Mouse (Mus musculus) embryonic facial prominence, embryonic 11.5 days (tissue): ENCODE data around the gene Srsf6. TPM values are rescaled to one million over a fixed set of nuclear protein-coding genes. Genes with fewer than 3 reads are reported as not detected.

Experiments
- ATAC-seq: fragments of 200-750 bp; cut with Nextera tagmentation; replicated peaks from 2 replicates; pipeline ENCODE4 v1.8.0; 2017; ENCODE audit warnings: low read depth; ENCODE audit not compliant: insufficient number of reproducible peaks, low FRiP score, low TSS enrichment
- DNase-seq: peaks from one replicate; pipeline ENCODE4 v3.0.0-alpha.2; 2015; ENCODE audit warnings: low spot score
- H3K27ac ChIP-seq: fragments of 300-500 bp; sonication (generic); replicated peaks from 2 replicates; pipeline ENCODE4 v1.5.1; 2014; ENCODE audit warnings: mild to moderate bottlenecking, low read depth, low read length, control low read depth
- H3K27me3 ChIP-seq: fragments of 300-500 bp; sonication (generic); 2 replicates; pipeline ENCODE4 v1.6.1; 2014; ENCODE audit warnings: mild to moderate bottlenecking, low read length, moderate library complexity, mixed read lengths; ENCODE audit not compliant: control insufficient read depth, insufficient read depth
- H3K36me3 ChIP-seq: fragments of 300-500 bp; sonication (generic); replicated peaks from 2 replicates; pipeline ENCODE4 v1.6.1; 2014; ENCODE audit warnings: low read depth, mild to moderate bottlenecking, low read length, moderate library complexity, mixed read lengths; ENCODE audit not compliant: control insufficient read depth, insufficient read depth
- H3K4me1 ChIP-seq: fragments of 300-500 bp; sonication (generic); 2 replicates; pipeline ENCODE4 v1.6.1; 2014; ENCODE audit warnings: low read length, mixed read lengths; ENCODE audit not compliant: control insufficient read depth, insufficient read depth
- H3K4me2 ChIP-seq: fragments of 300-500 bp; sonication (generic); 2 replicates; pipeline ENCODE4 v1.6.1; 2014; ENCODE audit warnings: low read depth, mild to moderate bottlenecking, control low read depth, low read length, moderate library complexity
- H3K4me3 ChIP-seq: fragments of 300-500 bp; sonication (generic); 2 replicates; pipeline ENCODE4 v1.5.1; 2014; ENCODE audit warnings: low read depth, low read length, control low read depth
- H3K9ac ChIP-seq: fragments of 300-500 bp; sonication (generic); replicated peaks from 2 replicates; pipeline ENCODE4 v1.6.1; 2014; ENCODE audit warnings: mild to moderate bottlenecking, control low read depth, low read length
- H3K9me3 ChIP-seq: fragments of 300-500 bp; sonication (generic); replicated peaks from 2 replicates; pipeline ENCODE4 v1.6.1; 2016; ENCODE audit warnings: mild to moderate bottlenecking, low read length, inconsistent platforms, mixed read lengths; ENCODE audit not compliant: control insufficient read depth
- WGBS: fragments of 180-500 bp; shearing (Covaris S2); extraction: QIAGEN DNeasy Blood & Tissue Kit; methylation state at CpG from one replicate; pipeline ENCODE4 v1.1.7; 2014; 5-methylcytosine and 5-hydroxymethylcytosine counted together
- polyA plus RNA-seq: library from polyadenylated mRNA; unstranded; fragments of >200 nt; fragmentation: Nextera tagmentation; extraction: Ambion mirVana; gene quantifications from 2 replicates; pipeline ENCODE4 v1.2.1, GENCODE M21; 2014

Gene Srsf6
- polyA plus RNA-seq, 1 experiment from 2014 or later: 327 TPM

DNA sequence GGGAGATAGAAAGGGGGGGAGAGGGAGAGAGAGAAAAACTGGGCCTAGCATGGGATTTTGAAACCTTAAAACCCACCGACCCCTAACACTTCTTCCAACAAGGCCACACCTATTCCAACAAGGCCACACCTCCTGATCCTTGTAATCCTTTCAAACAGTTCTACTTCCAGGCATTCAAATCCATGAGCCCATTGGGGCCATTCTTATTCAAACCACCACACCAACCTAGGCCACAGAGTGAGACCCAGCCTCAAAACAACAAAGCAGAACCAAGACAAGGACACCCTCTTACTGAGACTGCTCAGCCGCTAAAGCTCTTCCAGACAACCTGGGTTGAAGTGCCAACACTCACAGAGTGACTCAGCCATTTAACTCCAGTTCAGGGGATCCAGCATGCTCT, 19.4 kb downstream of the Srsf6 start:
- Histone ChIP-seq H3K4me1 (no peaks in the 10 kb centered on the region), H3K4me2 (no peak overlapping the region), H3K4me3 (no peak overlapping the region), H3K36me3 (no peaks in the 10 kb centered on the region), H3K9me3 (no peaks in the 10 kb centered on the region), H3K27ac (no peak overlapping the region), H3K9ac (no peak overlapping the region), H3K27me3 (no peaks in the 10 kb centered on the region)
- no peak for ATAC-seq
- WGBS: 96% methylated on average over 2 of the region's 2 CpGs
- DNase-seq: no peak

DNA sequence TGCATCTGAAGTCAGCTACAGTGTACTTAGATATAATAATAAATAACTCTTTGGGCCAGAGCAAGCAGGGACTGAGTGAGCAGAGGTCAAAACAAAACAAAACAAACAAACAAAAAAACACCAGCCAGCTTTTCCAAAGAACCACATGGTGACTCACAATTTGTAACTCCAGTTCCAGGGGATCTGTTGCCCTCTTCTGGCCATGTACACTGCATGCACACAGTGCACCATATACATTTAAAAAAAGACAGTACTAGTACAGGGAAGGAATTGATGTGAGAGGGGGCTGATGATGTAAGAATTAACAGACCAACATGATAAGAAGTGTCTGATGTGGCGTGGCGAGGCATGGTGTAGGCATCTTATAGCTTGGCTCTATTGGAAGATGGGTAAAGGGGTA, 25.5 kb downstream of the Srsf6 start:
- ATAC-seq (no peak), DNase-seq (no peak)
- 87% methylated on average over 2 of the region's 2 CpGs for WGBS
- Histone ChIP-seq H3K4me2 (no peak overlapping the region), H3K36me3 (no peaks in the 10 kb centered on the region), H3K4me3 (no peak overlapping the region), H3K27me3 (no peaks in the 10 kb centered on the region), H3K4me1 (no peaks in the 10 kb centered on the region), H3K9ac (no peak overlapping the region), H3K9me3 (no peaks in the 10 kb centered on the region), H3K27ac (no peak overlapping the region)

DNA sequence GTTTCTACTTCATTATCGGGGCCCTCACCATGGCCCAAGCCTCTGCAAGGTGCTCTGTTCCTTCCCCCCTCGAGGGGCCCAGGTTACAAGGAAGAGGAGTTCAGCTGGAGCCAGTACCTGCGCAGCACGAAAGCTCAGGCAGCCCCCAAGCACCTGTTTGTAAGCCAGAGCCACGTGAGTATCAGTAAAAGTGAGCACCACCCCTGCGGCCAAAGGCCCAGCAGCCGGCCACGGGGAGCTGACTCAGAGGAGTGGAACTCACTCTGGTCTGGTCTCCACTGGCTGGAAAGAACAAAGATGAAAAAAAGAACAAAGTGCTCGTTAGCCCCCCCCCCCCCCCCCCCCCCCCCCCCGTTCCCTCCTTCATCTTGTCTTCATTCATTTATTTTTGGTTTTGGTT, 30.0 kb downstream of the Srsf6 start:
- Histone ChIP-seq H3K27ac (no peak overlapping the region), H3K27me3 (no peaks in the 10 kb centered on the region), H3K36me3 (no peaks in the 10 kb centered on the region), H3K4me2 (no peak overlapping the region), H3K9me3 (no peaks in the 10 kb centered on the region), H3K4me1 (no peaks in the 10 kb centered on the region), H3K9ac (no peak overlapping the region), H3K4me3 (no peak overlapping the region)
- 75% methylated on average over 9 of the region's 10 CpGs for WGBS
- no peak for DNase-seq
- ATAC-seq: no peak

DNA sequence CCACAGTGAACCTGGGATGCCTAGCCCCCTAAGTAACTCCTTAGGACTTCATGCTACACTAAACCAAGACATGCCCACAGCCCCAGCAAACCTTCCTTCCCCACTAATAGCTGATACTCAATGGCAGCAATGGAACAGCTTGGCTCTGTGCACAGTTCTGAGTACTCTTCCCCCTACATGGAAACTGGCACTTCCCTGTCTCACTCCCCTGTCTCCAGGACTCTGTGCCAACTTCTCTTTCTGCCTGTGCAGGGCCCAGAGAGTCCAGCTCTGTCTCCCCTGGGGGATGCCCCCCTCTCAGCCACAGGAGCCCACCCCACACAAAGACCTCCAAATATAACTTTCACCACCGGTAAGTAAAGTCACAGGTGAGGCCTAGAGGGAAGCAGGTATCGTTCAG, 35.4 kb downstream of the Srsf6 start:
- Histone ChIP-seq H3K27me3 (no peaks in the 10 kb centered on the region), H3K4me3 (no peak overlapping the region), H3K4me2 (no peak overlapping the region), H3K36me3 (no peaks in the 10 kb centered on the region), H3K4me1 (no peaks in the 10 kb centered on the region), H3K9me3 (no peaks in the 10 kb centered on the region), H3K9ac (no peak overlapping the region), H3K27ac (no peak overlapping the region)
- 83% methylated on average over 2 of the region's 2 CpGs for WGBS
- ATAC-seq: no peak
- no peak for DNase-seq

DNA sequence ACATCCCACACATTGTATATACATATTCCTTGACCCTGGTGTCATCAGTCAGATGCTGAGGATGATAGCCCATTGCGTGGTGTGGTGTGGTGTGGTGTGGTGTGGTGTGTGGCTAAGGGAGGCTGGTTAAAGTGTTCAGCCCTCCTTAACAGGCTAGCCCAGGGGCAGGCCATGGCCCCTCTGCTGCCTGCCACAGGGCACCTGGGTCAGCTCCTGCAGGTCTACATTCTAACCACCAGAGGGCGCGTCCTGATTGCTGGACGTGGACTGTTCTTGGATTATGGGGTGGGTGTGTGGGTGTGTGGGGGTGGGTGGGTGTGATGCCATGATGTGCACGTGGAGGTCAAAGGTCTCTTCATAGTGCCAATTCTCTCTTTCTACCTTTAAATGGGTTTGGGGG, 37.0 kb downstream of the Srsf6 start:
- Histone ChIP-seq H3K4me3 (no peak overlapping the region), H3K27me3 (no peaks in the 10 kb centered on the region), H3K4me1 (no peaks in the 10 kb centered on the region), H3K36me3 (no peaks in the 10 kb centered on the region), H3K9me3 (no peaks in the 10 kb centered on the region), H3K9ac (no peak overlapping the region), H3K4me2 (no peak overlapping the region), H3K27ac (no peak overlapping the region)
- peak; percentile 72 for DNase-seq
- ATAC-seq: peak; percentile 70; the same call in 1 of the 2 replicates
- WGBS: 7% methylated on average over 5 of the region's 5 CpGs

DNA sequence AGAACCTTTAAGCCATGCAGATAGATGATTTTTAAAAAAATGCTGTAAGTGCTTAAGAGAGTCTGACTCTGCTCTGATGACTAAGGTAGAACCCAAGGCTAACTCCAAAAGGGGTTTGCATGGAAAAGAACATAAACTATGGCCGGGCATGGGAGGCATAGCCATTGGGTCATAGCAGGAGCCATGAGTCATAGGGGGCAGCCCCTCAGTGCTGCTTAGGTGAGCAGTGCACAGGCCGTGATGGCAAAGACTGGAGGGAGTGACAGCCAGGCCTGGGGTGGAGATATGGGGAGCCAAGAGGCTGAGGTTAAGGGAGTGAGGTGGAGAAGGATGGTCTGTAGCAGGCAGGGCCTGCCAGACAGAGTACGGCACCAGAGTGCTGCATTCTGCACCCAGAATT, 37.8 kb downstream of the Srsf6 start:
- Histone ChIP-seq H3K9ac (no peak overlapping the region), H3K27ac (no peak overlapping the region), H3K4me2 (no peak overlapping the region), H3K9me3 (no peaks in the 10 kb centered on the region), H3K36me3 (no peaks in the 10 kb centered on the region), H3K4me1 (no peaks in the 10 kb centered on the region), H3K27me3 (no peaks in the 10 kb centered on the region), H3K4me3 (no peak overlapping the region)
- ATAC-seq (no peak), DNase-seq (no peak)
- 92% methylated on average over 3 of the region's 3 CpGs for WGBS

DNA sequence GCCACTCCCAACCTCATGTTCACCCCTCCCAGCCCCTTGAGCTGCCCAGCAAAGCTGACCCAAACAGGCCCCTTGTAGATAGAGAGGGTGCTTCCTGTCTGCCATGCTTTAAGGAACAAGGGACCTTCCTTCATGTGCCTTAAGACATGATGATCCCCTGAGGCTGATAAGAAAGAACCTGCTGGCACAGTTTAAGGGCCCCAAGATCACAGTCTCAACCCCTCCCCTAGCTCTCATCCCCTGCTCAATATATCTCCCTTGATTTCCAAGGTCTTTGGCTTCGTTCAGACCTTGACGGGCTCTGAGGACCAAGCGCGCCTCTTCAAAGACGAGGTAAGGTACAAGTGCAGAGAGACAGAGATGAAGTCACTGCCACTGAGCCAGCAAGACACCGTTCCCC, 39.6 kb downstream of the Srsf6 start:
- WGBS: 89% methylated on average over 6 of the region's 6 CpGs
- no peak overlapping the region for H3K9ac ChIP-seq
- no peak overlapping the region for H3K4me2 ChIP-seq
- no peaks in the 10 kb centered on the region for H3K4me1 ChIP-seq
- ATAC-seq (no peak), DNase-seq (no peak)
- no peaks in the 10 kb centered on the region for H3K36me3 ChIP-seq
- no peaks in the 10 kb centered on the region for H3K9me3 ChIP-seq
- H3K27me3 ChIP-seq: no peaks in the 10 kb centered on the region
- no peak overlapping the region for H3K4me3 ChIP-seq
- no peak overlapping the region for H3K27ac ChIP-seq

DNA sequence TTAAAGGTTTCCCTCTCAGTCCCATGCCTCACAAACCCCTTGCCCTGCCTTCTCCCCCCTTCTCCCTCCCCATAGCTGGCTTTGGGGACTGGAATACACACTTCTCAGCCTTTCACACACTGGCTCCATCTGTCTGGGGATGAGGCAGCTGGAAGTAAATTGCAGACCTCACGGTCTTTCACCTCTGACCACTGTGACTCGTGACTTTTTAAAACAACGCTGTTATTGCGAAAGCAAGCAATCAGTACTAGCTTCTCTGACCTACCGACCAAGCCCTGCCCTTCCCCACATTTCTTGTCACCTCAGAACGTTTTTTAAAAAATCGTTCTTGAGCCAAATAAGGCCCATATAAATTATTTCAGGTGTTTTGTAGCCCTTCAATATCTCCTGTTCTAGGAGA, 41.4 kb downstream of the Srsf6 start:
- WGBS: 36% methylated on average over 7 of the region's 7 CpGs
- H3K4me2 ChIP-seq: no peak overlapping the region
- ATAC-seq (no peak), DNase-seq (no peak)
- no peak overlapping the region for H3K9ac ChIP-seq
- no peaks in the 10 kb centered on the region for H3K9me3 ChIP-seq
- H3K36me3 ChIP-seq: no peaks in the 10 kb centered on the region
- no peak overlapping the region for H3K27ac ChIP-seq
- H3K27me3 ChIP-seq: no peaks in the 10 kb centered on the region
- H3K4me3 ChIP-seq: no peak overlapping the region
- no peaks in the 10 kb centered on the region for H3K4me1 ChIP-seq

DNA sequence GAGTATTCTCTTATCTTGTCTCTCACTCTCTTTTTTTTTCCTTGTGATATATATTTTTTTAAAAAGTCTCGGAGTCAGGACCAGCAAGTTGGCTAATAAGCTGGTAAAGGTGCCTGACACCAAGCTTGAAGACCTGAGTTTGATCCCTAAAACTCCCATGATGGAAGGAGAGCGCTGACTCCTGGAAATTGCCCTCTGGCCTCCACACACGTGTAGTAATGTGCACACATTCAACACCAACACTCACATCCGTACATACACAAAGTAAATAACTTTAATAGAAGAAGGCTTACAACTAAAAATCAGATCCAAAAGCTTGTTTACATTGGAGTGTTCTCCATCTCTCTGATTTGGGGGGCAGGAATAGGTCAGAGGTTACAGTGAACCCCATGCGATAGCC, 41.9 kb downstream of the Srsf6 start:
- no peak overlapping the region for H3K4me2 ChIP-seq
- H3K27me3 ChIP-seq: no peaks in the 10 kb centered on the region
- 63% methylated on average over 5 of the region's 5 CpGs for WGBS
- DNase-seq (no peak), ATAC-seq (no peak)
- H3K9ac ChIP-seq: no peak overlapping the region
- H3K4me3 ChIP-seq: no peak overlapping the region
- H3K27ac ChIP-seq: no peak overlapping the region
- H3K36me3 ChIP-seq: no peaks in the 10 kb centered on the region
- H3K4me1 ChIP-seq: no peaks in the 10 kb centered on the region
- no peaks in the 10 kb centered on the region for H3K9me3 ChIP-seq
